Comparison of ENCODE assay signal across 9 mouse cellular contexts in genomic region chr7:19691873-19692865, GRCm38 (mm10). TPM values are rescaled to one million over a fixed set of nuclear protein-coding genes. Genes with fewer than 3 reads are reported as not detected.
DNase-seq lines count a peak whose midpoint lies in the region; ATAC-seq lines count a peak whose summit lies in the region.
"Had no signal": no experiment of that assay in that cellular context is flagged by ENCODE, and none has a peak within 500 bp of the region (broad histone marks: within the 10 kb centered on the region; RNA-seq: fewer than 3 reads in every experiment).

Apoc1 (minus strand) TSS chr7:19692660.

- H3K27ac ChIP-seq in kidney, embryonic 15.5 days: 0 out of 2 replicates have a peak within 1 kb of the TSS, but pooled peaks have one; percentile 18
- peak within 1 kb of the TSS; percentile 28; the same call in 1 of the 2 replicates for H3K27ac ChIP-seq in intestine, embryonic 15.5 days

- no peak for ATAC-seq in kidney, embryonic 15.5 days (replicated peaks; ENCODE audit: low FRiP score)
- ATAC-seq in intestine, embryonic 15.5 days: peak; percentile 45
- no peak for ATAC-seq in megakaryocyte-erythroid progenitor cell, adult 5-6 weeks (replicated peaks; ENCODE audit: low FRiP score, low TSS enrichment, poor library complexity, severe bottlenecking)
- ATAC-seq: activated CD4-positive, CD25-positive, alpha-beta regulatory T cell, adult 4 months had no signal

- H3K36me3 ChIP-seq in kidney, embryonic 15.5 days: peaks cover 9% of the 10 kb centered on the region
- no peaks in the 10 kb centered on the region for H3K36me3 ChIP-seq in intestine, embryonic 15.5 days

- H3K9ac ChIP-seq in kidney, embryonic 15.5 days: no peak within 1 kb of the TSS
- H3K9ac ChIP-seq in intestine, embryonic 15.5 days: no peak within 1 kb of the TSS

- no peaks in the 10 kb centered on the region for H3K9me3 ChIP-seq in kidney, embryonic 15.5 days (replicated peaks)
- no peaks in the 10 kb centered on the region for H3K9me3 ChIP-seq in intestine, embryonic 15.5 days

- H3K27me3 ChIP-seq in kidney, embryonic 15.5 days: no peaks in the 10 kb centered on the region
- no peaks in the 10 kb centered on the region for H3K27me3 ChIP-seq in intestine, embryonic 15.5 days (replicated peaks)

- 44% methylated on average over 28 of the region's 28 CpGs for WGBS in kidney, embryonic 15.5 days
- 44% methylated on average over 28 of the region's 28 CpGs for WGBS in intestine, embryonic 15.5 days

- H3K4me2 ChIP-seq in kidney, embryonic 15.5 days: peak within 1 kb of the TSS; percentile 34
- H3K4me2 ChIP-seq in intestine, embryonic 15.5 days (replicated peaks): peak within 1 kb of the TSS; percentile 6; the same call in 1 of the 2 replicates

- H3K4me3 ChIP-seq in kidney, embryonic 15.5 days (replicated peaks): peak within 1 kb of the TSS; percentile 6; the same call in 1 of the 2 replicates
- H3K4me3 ChIP-seq in intestine, embryonic 15.5 days (replicated peaks): no peak within 1 kb of the TSS

- peaks cover 33% of the 10 kb centered on the region for H3K4me1 ChIP-seq in kidney, embryonic 15.5 days
- H3K4me1 ChIP-seq in intestine, embryonic 15.5 days (replicated peaks): peaks cover 30% of the 10 kb centered on the region

- DNase-seq in kidney, adult 18-20 months: no peak
- no peak for DNase-seq in adrenal gland, adult 8-10 months
- peak; percentile 64 for DNase-seq in lung, postnatal 14 days
- no peak for DNase-seq in right cerebral cortex, postnatal 36 days (ENCODE audit: low spot score in 2 of 2)
- no peak for DNase-seq in MN1 (ENCODE audit: low spot score)

RNA-seq across cellular contexts. Expression of gene Apoc1, which starts in this region (rescaled TPM):
- polyA plus RNA-seq in kidney, embryonic 15.5 days (2015; fragmentation: Nextera tagmentation; extraction: Ambion mirVana): 15.7 and 20.7 TPM in 2 replicates
- total RNA-seq in adrenal gland, adult 8-10 months (2022): 100 to 1,000 TPM in 2 of 4 experiments, 10 to 100 TPM in 2; 11.6 to 554 (median 210) TPM
- polyA plus RNA-seq in intestine, embryonic 15.5 days (2015; fragmentation: Nextera tagmentation; extraction: Ambion mirVana): 27.1 and 34.7 TPM in 2 replicates
- total RNA-seq in megakaryocyte-erythroid progenitor cell, adult 5-6 weeks (2014; fragmentation: Nextera tagmentation): 2.3 and 3.6 TPM in 2 replicates
- total RNA-seq in megakaryocyte-erythroid progenitor cell, adult 5-6 weeks (2017): 15.4 TPM in 1 of 2 replicates, not detected in the other
- polyA plus RNA-seq: activated CD4-positive, CD25-positive, alpha-beta regulatory T cell, adult 4 months had no signal
